Mouse (Mus musculus): ENCODE results near the gene Shisal1. TPM values are rescaled to one million over a fixed set of nuclear protein-coding genes. Genes with fewer than 3 reads are reported as not detected.

The Shisal1 gene
- polyA plus RNA-seq, 1 experiment from 2014 or later, result 1.3 TPM

GRCm38 (mm10) chr15:84372801-84373200, 74.1 kb downstream of the Shisal1 start:
- H3K4me2 ChIP-seq, result no peak overlapping the region
- WGBS, result 63% methylated on average over 5 of the region's 5 CpGs
- H3K36me3 ChIP-seq, result no peaks in the 10 kb centered on the region
- peaks cover 13% of the 10 kb centered on the region for H3K9me3 ChIP-seq
- H3K4me1 ChIP-seq (replicated peaks), result no peaks in the 10 kb centered on the region
- H3K27ac ChIP-seq, result no peak overlapping the region
- ATAC-seq (ENCODE audit: insufficient number of reproducible peaks, insufficient read depth, low FRiP score, low TSS enrichment, low read depth), result no peak
- no peaks in the 10 kb centered on the region for H3K27me3 ChIP-seq
- no peak overlapping the region for H3K4me3 ChIP-seq (replicated peaks)
- H3K9ac ChIP-seq (replicated peaks), result no peak overlapping the region

- Histone ChIP-seq H3K27me3 (no peaks in the 10 kb centered on the region), H3K4me3 (replicated peaks) (no peak overlapping the region), H3K9me3 (no peaks in the 10 kb centered on the region), H3K9ac (replicated peaks) (no peak overlapping the region), H3K27ac (no peak overlapping the region), H3K4me2 (no peak overlapping the region), H3K36me3 (no peaks in the 10 kb centered on the region), H3K4me1 (replicated peaks) (no peaks in the 10 kb centered on the region)
- no peak for ATAC-seq (ENCODE audit: insufficient number of reproducible peaks, insufficient read depth, low FRiP score, low TSS enrichment, low read depth)
- WGBS, result 84% methylated on average over 8 of the region's 8 CpGs
Observed at GRCm38 (mm10) chr15:84367402-84367801, 79.5 kb downstream of the Shisal1 start.

- H3K4me1 ChIP-seq (replicated peaks), result no peaks in the 10 kb centered on the region
- no peaks in the 10 kb centered on the region for H3K36me3 ChIP-seq
- ATAC-seq (ENCODE audit: insufficient number of reproducible peaks, insufficient read depth, low FRiP score, low TSS enrichment, low read depth), result no peak
- no peaks in the 10 kb centered on the region for H3K27me3 ChIP-seq
- no peak overlapping the region for H3K9ac ChIP-seq (replicated peaks)
- WGBS, result 90% methylated on average over 10 of the region's 10 CpGs
- no peak overlapping the region for H3K4me3 ChIP-seq (replicated peaks)
- no peak overlapping the region for H3K27ac ChIP-seq
- no peak overlapping the region for H3K4me2 ChIP-seq
- H3K9me3 ChIP-seq, result no peaks in the 10 kb centered on the region
Observed at GRCm38 (mm10) chr15:84366574-84366989, 80.3 kb downstream of the Shisal1 start.

- H3K9ac ChIP-seq (replicated peaks), result no peak overlapping the region
- no peaks in the 10 kb centered on the region for H3K36me3 ChIP-seq
- no peak overlapping the region for H3K27ac ChIP-seq
- no peaks in the 10 kb centered on the region; the same call in 1 of the 2 replicates for H3K4me1 ChIP-seq (replicated peaks)
- no peak overlapping the region for H3K4me2 ChIP-seq
- no peak overlapping the region for H3K4me3 ChIP-seq (replicated peaks)
- no peaks in the 10 kb centered on the region for H3K9me3 ChIP-seq
- H3K27me3 ChIP-seq, result no peaks in the 10 kb centered on the region
- WGBS, result 68% methylated on average over 17 of the region's 17 CpGs
- no peak for ATAC-seq (ENCODE audit: insufficient number of reproducible peaks, insufficient read depth, low FRiP score, low TSS enrichment, low read depth)
Observed at GRCm38 (mm10) chr15:84365675-84366381, 81.1 kb downstream of the Shisal1 start.

GRCm38 (mm10) chr15:84364746-84365145, 82.2 kb downstream of the Shisal1 start:
- no peak overlapping the region for H3K4me3 ChIP-seq (replicated peaks)
- no peak overlapping the region for H3K27ac ChIP-seq
- H3K36me3 ChIP-seq, result no peaks in the 10 kb centered on the region
- WGBS, result 77% methylated on average over 3 of the region's 3 CpGs
- no peak for ATAC-seq (ENCODE audit: insufficient number of reproducible peaks, insufficient read depth, low FRiP score, low TSS enrichment, low read depth)
- H3K9ac ChIP-seq (replicated peaks), result no peak overlapping the region
- H3K27me3 ChIP-seq, result no peaks in the 10 kb centered on the region
- no peak overlapping the region for H3K4me2 ChIP-seq
- no peaks in the 10 kb centered on the region; the same call in 1 of the 2 replicates for H3K4me1 ChIP-seq (replicated peaks)
- no peaks in the 10 kb centered on the region for H3K9me3 ChIP-seq

GRCm38 (mm10) chr15:84355081-84355480, 91.8 kb downstream of the Shisal1 start:
- no peak overlapping the region for H3K27ac ChIP-seq
- no peaks in the 10 kb centered on the region for H3K36me3 ChIP-seq
- no peak overlapping the region for H3K4me3 ChIP-seq (replicated peaks)
- ATAC-seq (ENCODE audit: insufficient number of reproducible peaks, insufficient read depth, low FRiP score, low TSS enrichment, low read depth), result no peak
- H3K4me2 ChIP-seq, result no peak overlapping the region
- WGBS, result 74% methylated on average over 5 of the region's 5 CpGs
- H3K4me1 ChIP-seq (replicated peaks), result peaks cover 18% of the 10 kb centered on the region
- no peaks in the 10 kb centered on the region for H3K27me3 ChIP-seq
- no peak overlapping the region for H3K9ac ChIP-seq (replicated peaks)
- H3K9me3 ChIP-seq, result no peaks in the 10 kb centered on the region

- peaks cover 22% of the 10 kb centered on the region for H3K4me1 ChIP-seq (replicated peaks)
- H3K9ac ChIP-seq (replicated peaks), result no peak overlapping the region
- 42% methylated on average over 21 of the region's 21 CpGs for WGBS
- 0 out of 2 replicates have a peak overlapping the region, but pooled peaks have one; percentile 1 for H3K4me2 ChIP-seq
- no peaks in the 10 kb centered on the region for H3K27me3 ChIP-seq
- peak overlapping the region; percentile 51 for H3K27ac ChIP-seq
- no peaks in the 10 kb centered on the region for H3K36me3 ChIP-seq
- 0 out of 2 replicates have a peak, but pooled peaks have one; percentile 22 for ATAC-seq (ENCODE audit: insufficient number of reproducible peaks, insufficient read depth, low FRiP score, low TSS enrichment, low read depth)
- peaks cover 9% of the 10 kb centered on the region; the same call in 1 of the 2 replicates for H3K9me3 ChIP-seq
- no peak overlapping the region for H3K4me3 ChIP-seq (replicated peaks)
Observed at GRCm38 (mm10) chr15:84351915-84352844, 94.7 kb downstream of the Shisal1 start.

GRCm38 (mm10) chr15:84351342-84351741, 95.6 kb downstream of the Shisal1 start:
- H3K9ac ChIP-seq (replicated peaks), result no peak overlapping the region
- H3K4me3 ChIP-seq (replicated peaks), result no peak overlapping the region
- H3K4me2 ChIP-seq, result no peak overlapping the region
- H3K27me3 ChIP-seq, result no peaks in the 10 kb centered on the region
- WGBS, result 87% methylated on average over 7 of the region's 7 CpGs
- no peak overlapping the region for H3K27ac ChIP-seq
- H3K4me1 ChIP-seq (replicated peaks), result peaks cover 22% of the 10 kb centered on the region
- no peak for ATAC-seq (ENCODE audit: insufficient number of reproducible peaks, insufficient read depth, low FRiP score, low TSS enrichment, low read depth)
- H3K9me3 ChIP-seq, result peaks cover 9% of the 10 kb centered on the region; the same call in 1 of the 2 replicates
- no peaks in the 10 kb centered on the region for H3K36me3 ChIP-seq

GRCm38 (mm10) chr15:84349915-84350738, 96.8 kb downstream of the Shisal1 start:
- no peaks in the 10 kb centered on the region for H3K36me3 ChIP-seq
- WGBS, result 54% methylated on average over 14 of the region's 14 CpGs
- H3K4me2 ChIP-seq, result no peak overlapping the region
- no peak overlapping the region for H3K4me3 ChIP-seq (replicated peaks)
- H3K27ac ChIP-seq, result no peak overlapping the region
- peaks cover 27% of the 10 kb centered on the region for H3K4me1 ChIP-seq (replicated peaks)
- peaks cover 9% of the 10 kb centered on the region; the same call in 1 of the 2 replicates for H3K9me3 ChIP-seq
- ATAC-seq (ENCODE audit: insufficient number of reproducible peaks, insufficient read depth, low FRiP score, low TSS enrichment, low read depth), result no peak
- no peak overlapping the region for H3K9ac ChIP-seq (replicated peaks)
- H3K27me3 ChIP-seq, result no peaks in the 10 kb centered on the region

GRCm38 (mm10) chr15:84348769-84349168, 98.1 kb downstream of the Shisal1 start:
- Histone ChIP-seq H3K9me3 (peaks cover 9% of the 10 kb centered on the region; the same call in 1 of the 2 replicates), H3K4me1 (replicated peaks) (peaks cover 40% of the 10 kb centered on the region), H3K27ac (no peak overlapping the region), H3K4me2 (no peak overlapping the region), H3K9ac (replicated peaks) (no peak overlapping the region), H3K36me3 (no peaks in the 10 kb centered on the region), H3K27me3 (no peaks in the 10 kb centered on the region), H3K4me3 (replicated peaks) (no peak overlapping the region)
- 89% methylated on average over 4 of the region's 4 CpGs for WGBS
- no peak for ATAC-seq (ENCODE audit: insufficient number of reproducible peaks, insufficient read depth, low FRiP score, low TSS enrichment, low read depth)
